Mouse (Mus musculus): ENCODE measurements around the gene 5430402E10Rik. TPM values are rescaled to one million over a fixed set of nuclear protein-coding genes. Genes with fewer than 3 reads are reported as not detected.
"Not testable (repeated sequence)": the region's sequence is repeated elsewhere in the genome, so short reads cannot be mapped to it uniquely, and the experiment has no call there.

Gene 5430402E10Rik
- polyA plus RNA-seq (2012; ENCODE audit: insufficient read depth, insufficient read length, missing spikeins) = not detected in 2 replicates

- not testable (repeated sequence) for H3K27ac ChIP-seq (replicated peaks; ENCODE audit: low read depth, low read length); H3K4me1 ChIP-seq (ENCODE audit: control insufficient read depth, insufficient read depth, insufficient read length, low read length); H3K4me3 ChIP-seq (ENCODE audit: insufficient read depth, low read depth, low read length)
Measured at GRCm38 (mm10) chrX:77924962-77925361, at the start of gene 5430402E10Rik. 5430402E10Rik (minus strand) TSS chrX:77925062.

GRCm38 (mm10) chrX:77880033-77880432, 44.8 kb downstream of the 5430402E10Rik start:
- not testable (repeated sequence) for H3K4me1 ChIP-seq (ENCODE audit: control insufficient read depth, insufficient read depth, insufficient read length, low read length); H3K27ac ChIP-seq (replicated peaks; ENCODE audit: low read depth, low read length); H3K4me3 ChIP-seq (ENCODE audit: insufficient read depth, low read depth, low read length)

Other genes with a start within 250 kb of the 5430402E10Rik start
- 8.0 and 8.1 TPM in 2 replicates for gene Prkx, start 128.8 kb downstream of the 5430402E10Rik start, polyA plus RNA-seq (2012; ENCODE audit: insufficient read depth, insufficient read length, missing spikeins)
- not detected in 2 replicates for gene Pbsn, start 71.4 kb downstream of the 5430402E10Rik start, polyA plus RNA-seq (2012; ENCODE audit: insufficient read depth, insufficient read length, missing spikeins)
- gene Gm14744, start 60.3 kb downstream of the 5430402E10Rik start, polyA plus RNA-seq (2012; ENCODE audit: insufficient read depth, insufficient read length, missing spikeins) = not detected in 2 replicates
- gene Obp1a, start 166.3 kb upstream of the 5430402E10Rik start, polyA plus RNA-seq (2012; ENCODE audit: insufficient read depth, insufficient read length, missing spikeins) = not detected in 2 replicates
- gene Gm5938, start 200.4 kb upstream of the 5430402E10Rik start, polyA plus RNA-seq (2012; ENCODE audit: insufficient read depth, insufficient read length, missing spikeins) = not detected in 2 replicates

Data from brown adipose tissue, adult 24 weeks (tissue).